Mouse (Mus musculus) right cerebral cortex, postnatal 10 days (tissue): ENCODE measurements at regions not wholly inside any gene's neighbourhood (a gene's known extent, or its start where the extent isn't known, plus 50 kb on each side); places are given as distances from the start of the nearest gene placed in this dataset.

ENCODE experiments used
- DNase-seq, 2 experiments: peaks; one replicate each; pipeline ENCODE4 v3.0.0; 2021; ENCODE audit warnings: low spot score in 2 of 2

- no peak for DNase-seq
Observed at GRCm38 (mm10) chr17:62546286-62546685, 334.8 kb downstream of the Efna5 start.

- DNase-seq: peak; percentile 46 to 49
Observed at GRCm38 (mm10) chr17:62545330-62545729, 335.8 kb downstream of the Efna5 start.

DNA sequence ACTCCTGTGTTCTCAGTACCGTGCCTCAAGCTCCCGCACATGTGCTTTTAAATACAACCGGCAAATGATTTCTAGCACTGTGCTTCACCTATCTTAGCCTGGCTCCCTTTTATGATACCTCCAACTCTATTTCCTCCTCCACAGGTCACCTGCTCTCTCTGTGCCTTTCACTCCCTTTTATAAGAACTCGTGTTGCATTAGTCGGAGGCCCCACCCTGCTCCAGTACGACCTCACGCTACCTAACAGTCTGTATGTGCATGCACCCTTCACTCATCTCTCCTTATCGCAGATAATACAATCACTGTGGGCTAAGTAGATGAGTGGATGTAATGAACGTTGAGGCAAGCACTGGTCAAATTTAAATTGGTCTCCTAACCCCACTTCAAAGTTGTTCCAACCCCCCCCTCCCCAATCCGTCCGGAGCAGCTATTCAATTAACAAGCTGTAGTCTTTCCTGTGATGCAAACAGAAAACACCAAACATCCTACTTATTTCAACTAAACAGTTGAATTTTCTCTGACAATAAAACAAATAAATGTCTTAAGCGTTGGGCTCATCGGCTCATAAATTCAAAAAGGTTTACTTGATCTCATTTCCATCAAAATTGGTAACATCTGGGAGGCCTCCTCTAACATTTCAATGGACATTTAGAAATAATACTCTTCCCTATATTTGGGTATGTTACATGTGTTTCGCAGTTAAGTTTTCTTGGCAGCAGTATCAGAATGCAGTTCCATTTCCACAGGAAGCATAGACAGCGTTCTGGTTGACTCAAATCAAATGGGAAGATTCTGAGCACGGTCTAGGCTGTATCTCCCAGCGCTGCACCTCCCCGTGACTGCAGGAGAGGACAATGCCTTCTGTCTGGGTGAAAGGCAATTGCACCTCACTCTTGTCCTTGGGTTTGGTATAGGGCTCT is 337.8 kb downstream of the Efna5 start:
- DNase-seq: no peak

DNA sequence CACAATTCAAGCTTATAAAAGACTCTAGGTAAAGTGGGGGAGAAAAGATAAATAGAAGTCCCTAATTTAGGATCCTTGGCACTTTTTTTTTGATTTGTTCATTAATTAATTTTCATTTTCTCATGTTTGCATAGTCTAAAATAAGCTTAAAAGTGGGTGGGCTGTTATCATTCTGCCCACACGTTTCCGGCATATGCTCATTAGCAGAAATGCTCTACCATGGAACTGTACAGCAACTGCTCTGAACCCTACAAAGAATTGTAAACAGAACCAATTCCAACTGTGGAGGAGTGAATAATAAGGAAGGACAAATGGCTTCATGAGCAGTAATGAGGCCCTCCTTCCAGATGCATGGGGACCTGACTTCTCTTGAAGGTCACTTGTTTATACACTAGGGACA is 351.2 kb downstream of the Efna5 start:
- DNase-seq: no peak

GRCm38 (mm10) chr17:62527556-62527955 is 353.6 kb downstream of the Efna5 start:
- DNase-seq: no peak

DNA sequence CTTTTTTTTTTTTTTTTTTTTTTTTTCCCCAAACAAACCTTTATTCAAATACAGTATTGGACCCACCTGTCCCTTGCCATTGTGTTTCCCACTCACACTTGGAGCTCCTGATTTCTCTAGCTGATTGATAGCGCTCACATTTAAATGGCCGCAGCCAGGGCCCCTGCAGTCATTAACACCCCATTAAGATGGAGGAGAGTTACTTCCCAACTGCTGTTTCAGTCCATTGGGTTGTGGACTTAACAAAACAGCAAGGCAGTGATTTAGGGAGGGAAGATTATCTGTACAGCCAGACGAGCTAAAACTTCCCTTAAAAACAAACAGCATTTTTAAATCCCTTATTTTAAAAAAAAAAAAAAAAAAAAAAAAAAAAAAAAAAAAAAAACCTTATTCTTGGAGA is 367.5 kb downstream of the Efna5 start:
- DNase-seq: no peak

DNA sequence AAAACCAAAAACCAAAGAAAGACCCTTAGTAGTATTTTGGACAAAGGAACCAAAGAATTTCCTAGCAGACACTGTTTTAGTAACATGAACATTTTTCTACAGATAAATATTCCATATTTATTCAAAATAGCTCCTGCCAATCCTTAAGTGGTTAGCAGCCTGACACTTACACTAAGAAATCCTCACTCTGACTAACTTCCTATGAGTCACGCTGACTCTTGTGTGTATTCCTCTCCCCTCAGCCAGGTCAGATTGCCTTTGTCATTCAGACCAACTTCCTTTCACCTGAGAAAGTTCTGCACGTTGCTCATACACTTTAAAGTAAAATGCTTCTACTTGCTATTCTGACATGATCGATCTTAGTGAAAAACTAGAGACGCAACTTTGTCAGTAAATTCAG is 370.9 kb downstream of the Efna5 start:
- DNase-seq: no peak

DNA sequence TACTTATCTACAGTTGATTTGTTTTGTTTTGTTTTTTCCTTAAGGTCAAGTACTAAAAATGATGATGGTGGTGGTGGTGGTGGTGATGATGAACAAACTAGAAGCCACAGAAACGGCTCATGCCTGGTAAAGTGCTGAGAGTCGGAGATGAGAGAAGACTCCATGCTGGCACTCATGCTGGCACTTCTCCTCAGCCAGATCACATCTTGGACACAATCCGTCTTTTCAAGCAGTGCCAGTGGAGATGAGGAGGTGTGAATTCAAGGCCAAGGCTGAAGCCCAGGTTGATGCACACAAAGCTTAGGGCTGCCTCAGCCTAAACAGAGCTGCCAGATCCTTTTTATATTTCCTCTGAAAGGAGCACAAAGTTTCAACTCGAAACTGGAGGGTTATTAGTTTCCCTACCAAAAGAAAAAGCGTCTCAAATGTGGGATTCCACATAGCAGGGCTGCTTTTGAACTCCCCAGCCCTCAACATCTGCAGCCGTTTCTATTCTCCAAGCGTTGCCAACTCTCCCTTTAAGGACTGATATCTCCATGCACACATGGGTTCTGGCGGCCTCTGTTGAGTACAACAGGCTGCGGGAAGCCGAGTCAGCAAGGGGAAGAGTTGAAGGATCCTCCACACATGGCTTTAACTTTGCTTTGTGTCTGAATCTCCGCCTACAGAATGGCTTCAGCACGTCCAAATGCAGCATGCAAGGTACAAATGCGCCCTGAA is 373.2 kb downstream of the Efna5 start:
- DNase-seq: no peak

GRCm38 (mm10) chr17:62504691-62505090 is 376.4 kb downstream of the Efna5 start:
- DNase-seq: no peak

DNA sequence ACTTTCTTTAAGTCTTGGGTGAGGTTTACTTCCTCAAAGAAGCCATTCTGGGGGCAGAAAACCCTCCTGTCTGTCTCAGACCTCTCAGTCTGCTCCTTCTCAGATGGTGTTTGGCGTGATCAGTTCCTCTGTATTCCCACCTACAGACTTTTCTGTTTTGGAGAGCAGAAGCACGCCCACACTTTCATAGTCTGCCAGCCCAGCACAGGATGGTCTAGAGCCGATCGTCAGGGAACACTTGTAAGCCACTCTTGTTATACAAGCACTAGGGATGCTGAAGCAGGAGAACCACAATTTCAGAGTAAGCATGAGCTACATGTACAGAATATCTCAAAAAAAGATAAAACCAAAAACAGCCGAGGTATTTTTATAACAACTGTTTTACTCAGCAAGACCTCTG is 410.4 kb downstream of the Efna5 start:
- no peak for DNase-seq

DNA sequence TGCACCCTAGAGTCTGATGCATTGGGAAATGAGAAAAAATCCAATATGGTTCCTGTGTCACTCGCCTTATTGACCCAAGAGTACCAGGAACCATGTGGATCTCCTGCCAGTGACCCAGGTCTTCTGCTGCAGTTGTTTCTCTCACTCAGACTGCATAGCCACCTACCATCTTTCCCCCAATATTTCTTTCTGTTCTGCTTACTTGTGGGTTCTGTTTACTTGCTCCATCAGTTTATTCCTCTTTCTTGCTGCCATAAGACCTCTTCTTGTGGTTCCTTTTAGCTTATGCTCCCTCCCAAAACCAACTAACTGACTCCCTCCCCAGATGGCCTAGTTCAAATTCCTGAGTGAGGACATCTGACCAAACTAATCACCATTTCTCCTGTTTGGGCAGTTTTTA is 411.8 kb downstream of the Efna5 start:
- no peak for DNase-seq

DNA sequence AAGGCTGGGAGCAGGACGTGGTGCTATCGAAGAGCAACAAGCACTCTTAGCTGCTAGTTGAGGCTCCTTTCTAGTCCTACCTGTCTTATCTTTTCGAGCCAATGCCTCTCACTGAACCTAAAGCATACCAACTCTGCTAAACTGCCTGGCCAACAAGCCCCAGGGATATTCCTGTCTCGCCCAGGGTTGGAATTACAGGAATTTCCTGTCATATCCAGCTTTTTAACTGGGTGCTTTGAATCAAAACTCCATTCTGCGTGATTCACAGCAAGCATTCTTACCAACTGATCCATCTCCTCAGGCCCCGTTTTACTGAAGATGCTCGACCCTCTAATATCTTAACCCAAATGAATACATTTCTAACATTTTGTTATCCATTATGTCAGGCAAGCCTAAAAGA is 412.3 kb downstream of the Efna5 start:
- no peak for DNase-seq

DNA sequence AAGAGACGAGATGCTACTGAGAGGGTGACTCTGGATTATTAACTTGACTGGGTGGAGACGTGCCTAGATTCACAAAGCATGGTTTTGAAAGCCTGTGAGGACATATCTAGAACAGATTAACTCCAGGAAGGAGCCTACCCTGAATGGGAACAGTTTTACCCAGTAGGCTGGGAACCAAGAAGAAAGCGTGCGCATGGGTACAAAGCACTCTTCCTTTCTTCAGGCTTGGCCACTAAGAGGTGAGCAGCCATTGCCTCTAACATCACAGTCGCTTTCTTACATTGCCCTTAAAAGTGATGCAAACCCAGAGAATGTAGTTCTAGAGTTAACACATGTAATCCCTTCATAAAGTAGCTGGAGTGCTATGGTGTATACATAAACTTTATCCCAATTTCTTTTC is 414.0 kb downstream of the Efna5 start:
- DNase-seq: no peak

GRCm38 (mm10) chr17:62464994-62465393 is 416.1 kb downstream of the Efna5 start:
- DNase-seq: no peak

DNA sequence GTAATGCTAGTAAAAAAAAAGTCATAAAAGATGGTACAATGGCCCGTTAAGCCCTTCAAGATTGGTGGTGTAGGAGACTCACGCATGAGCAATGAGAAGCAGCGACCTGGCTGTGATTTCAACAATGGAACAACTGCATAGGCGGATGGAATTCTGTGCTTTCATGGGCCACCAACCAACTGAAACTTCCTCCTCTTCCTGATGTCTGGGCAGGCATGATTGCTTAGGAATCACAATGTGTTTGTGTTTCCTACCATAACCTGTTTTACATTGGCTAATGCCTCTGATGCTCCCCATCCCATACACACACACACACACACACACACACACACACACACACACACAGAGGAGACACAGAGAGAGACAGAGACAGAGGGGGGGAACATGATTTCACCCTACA is 416.9 kb downstream of the Efna5 start:
- no peak for DNase-seq

DNA sequence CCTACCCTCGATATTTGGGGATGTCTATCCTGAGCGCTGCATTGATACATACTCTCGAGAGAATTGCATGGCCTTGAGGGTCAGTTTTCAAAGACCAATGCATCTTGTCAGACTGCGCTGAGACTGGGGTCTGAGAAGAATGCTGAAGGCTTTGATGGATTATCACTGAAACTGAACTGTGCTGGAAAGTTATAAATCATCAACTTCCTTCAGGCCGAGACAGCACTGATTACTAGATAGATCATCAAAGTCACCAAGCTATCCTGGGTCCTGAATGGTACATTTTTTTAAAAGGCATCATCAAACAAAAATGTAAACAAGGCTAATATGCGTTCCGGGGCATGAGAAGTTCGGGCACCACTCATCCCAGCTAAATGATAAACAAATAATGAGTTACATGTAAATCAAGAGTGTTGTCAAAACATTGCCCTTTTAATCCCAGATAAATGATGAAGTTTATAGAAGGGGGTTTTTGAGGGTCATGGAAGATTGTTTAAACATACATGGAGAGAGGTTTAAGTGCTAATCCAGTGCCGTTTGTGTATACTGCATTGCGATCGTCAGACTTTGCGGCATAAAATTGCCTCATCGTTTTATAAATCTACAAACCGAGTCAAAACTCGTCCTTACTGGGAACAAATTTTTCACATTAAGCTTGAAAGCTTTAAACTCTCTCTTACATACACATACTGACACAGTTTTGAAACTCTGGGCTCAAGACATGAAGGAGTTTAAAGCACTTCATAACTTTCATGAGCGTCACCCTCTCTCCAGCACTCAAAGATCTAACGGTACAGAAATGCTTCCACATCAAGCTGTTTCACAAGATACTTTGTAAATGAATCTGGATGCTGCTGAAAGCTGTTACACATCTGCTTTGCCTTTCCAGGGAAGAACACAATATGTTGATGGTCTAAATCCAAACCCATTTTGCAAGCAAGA is 419.5 kb downstream of the Efna5 start:
- DNase-seq: no peak

- peak; percentile 29 to 57 for DNase-seq
Observed at GRCm38 (mm10) chr17:62458964-62459363, 422.2 kb downstream of the Efna5 start.

GRCm38 (mm10) chr17:62438045-62438444 is 443.1 kb downstream of the Efna5 start:
- DNase-seq: no peak

DNA sequence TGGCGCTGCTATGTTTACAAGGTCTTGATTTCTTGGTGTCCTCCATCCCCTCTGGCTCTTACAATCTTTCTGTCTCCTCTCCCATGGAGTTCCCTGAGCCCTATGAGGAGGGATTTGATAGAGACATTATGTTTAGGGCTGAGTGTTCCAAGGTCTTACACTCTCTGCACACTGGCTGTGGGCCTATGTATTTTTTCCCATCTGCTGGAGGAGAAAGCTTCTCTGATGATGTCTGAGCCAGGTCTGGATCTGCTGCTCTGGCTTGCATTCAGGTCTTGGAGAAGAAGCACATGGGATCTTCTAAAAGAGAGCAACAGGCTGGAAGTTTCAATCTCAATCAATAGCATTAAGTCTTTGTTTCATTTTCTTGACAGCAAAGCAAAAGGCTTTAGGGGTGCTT is 445.1 kb downstream of the Efna5 start:
- no peak for DNase-seq

- no peak for DNase-seq
Observed at GRCm38 (mm10) chr17:62423476-62424385, 457.4 kb downstream of the Efna5 start.

DNA sequence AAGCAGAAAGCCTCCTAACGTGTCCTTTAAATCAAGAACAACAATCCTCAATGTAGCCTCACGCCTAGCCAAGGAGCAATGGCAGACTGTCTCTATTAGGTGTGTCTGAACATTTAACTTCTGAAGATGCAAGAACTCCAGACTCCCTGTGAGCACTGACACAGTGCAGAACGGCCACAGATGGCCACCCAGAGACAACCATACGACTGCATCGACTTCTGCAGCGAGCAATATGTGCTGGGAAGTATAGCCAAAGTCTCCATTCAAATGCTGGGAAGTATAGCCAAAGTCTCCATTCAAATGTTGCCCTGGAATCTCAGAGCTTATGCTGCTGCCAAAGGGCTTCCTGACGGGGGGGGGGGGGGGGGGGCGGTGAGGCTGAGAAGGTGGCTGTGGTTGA is 463.5 kb downstream of the Efna5 start:
- DNase-seq: peak in 1 of 2 experiments; percentile 21
